Mouse (Mus musculus): ENCODE data around the gene Krt76. TPM values are rescaled to one million over a fixed set of nuclear protein-coding genes. Genes with fewer than 3 reads are reported as not detected.

Krt76 gene
- not detected in 2 replicates for total RNA-seq (2015; ENCODE audit: low replicate concordance)
- total RNA-seq (2017; ENCODE audit: low replicate concordance): not detected in 2 replicates

GRCm38 (mm10) chr15:101892820-101893219 is at the start of gene Krt76:
Krt76 (minus strand) TSS chr15:101892920.
- no peak for ATAC-seq (replicated peaks; ENCODE audit: low FRiP score, poor library complexity, severe bottlenecking)

DNA sequence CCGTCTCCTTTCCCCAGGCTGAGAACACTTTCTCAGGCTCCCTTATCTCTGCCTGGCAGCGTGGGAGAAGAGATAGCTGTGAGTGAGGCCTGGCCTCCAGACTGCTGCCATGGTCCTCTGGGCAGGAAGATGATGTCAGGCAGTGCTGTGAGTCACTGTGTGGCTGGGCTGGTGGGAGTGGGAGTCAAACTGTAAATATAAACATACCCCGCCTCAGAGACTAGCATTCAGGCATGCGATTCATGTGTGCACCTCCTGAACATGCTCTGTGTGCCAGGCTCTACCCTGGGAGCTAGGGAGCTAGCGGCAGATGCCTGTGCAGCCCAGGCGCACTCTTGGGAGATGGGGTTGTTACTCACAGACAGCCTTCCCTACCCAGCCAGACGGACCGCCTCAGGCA is 49.2 kb upstream of the Krt76 start:
- ATAC-seq (replicated peaks; ENCODE audit: low FRiP score, poor library complexity, severe bottlenecking): no peak

DNA sequence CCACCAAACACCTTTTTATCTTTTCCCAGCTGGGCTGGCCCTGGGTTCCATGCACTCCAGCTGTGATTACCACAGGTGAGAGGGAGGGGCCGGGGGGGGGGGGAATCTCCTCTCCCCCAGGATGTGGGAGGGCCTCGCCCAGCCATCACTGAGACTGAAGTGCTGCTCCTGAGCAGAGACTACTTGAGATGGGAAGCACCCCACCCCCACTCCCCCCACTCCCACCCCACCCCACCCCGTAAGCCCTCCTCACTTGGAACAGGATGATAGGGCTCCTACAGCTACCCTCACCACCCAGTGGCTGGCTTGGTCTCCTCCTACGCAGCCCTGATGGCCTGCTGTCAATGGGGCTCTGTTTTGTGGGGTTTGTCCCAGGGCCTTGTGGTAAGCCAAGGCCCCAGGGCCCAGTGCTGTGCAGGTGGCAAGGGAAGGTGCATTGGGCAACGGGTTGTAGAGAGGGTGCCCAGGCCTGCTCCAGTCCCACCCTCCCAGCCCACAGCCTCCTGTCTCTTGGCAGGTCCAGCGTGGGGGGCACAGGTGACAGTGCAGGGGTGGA is 47.6 kb upstream of the Krt76 start, which contains the start of gene Krt79:
Gene Krt79 (minus strand): TSS at position 51 of the 556 bp plus-strand sequence.
- ATAC-seq (replicated peaks; ENCODE audit: low FRiP score, poor library complexity, severe bottlenecking): no peak

- no peak for ATAC-seq (replicated peaks; ENCODE audit: low FRiP score, poor library complexity, severe bottlenecking)
Observed at GRCm38 (mm10) chr15:101938600-101939308, 46.0 kb upstream of the Krt76 start.

GRCm38 (mm10) chr15:101933024-101933423 is 40.3 kb upstream of the Krt76 start:
- ATAC-seq (replicated peaks; ENCODE audit: low FRiP score, poor library complexity, severe bottlenecking): no peak

DNA sequence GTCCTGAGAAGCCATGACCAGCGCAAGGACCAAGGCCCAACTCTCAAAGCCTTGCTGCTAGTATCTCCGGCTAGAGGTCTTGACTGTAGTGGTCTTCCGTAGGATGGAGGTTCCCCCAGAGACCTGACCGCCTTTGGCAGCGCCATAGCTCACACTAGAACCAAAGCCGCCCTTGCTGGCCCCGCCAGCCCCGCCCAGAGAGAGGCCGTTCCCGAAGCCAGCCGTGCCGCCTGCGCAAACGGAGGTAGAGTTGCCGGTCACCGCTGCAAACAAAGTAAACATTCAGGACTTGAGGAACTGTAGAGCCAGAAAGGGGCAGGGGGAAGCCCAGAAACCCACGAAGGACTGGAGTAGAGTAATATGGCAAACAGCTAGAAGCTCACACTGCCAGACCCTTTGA is 36.9 kb upstream of the Krt76 start:
- ATAC-seq (replicated peaks; ENCODE audit: low FRiP score, poor library complexity, severe bottlenecking): no peak

- no peak for ATAC-seq (replicated peaks; ENCODE audit: low FRiP score, poor library complexity, severe bottlenecking)
Observed at GRCm38 (mm10) chr15:101929087-101929486, 36.4 kb upstream of the Krt76 start.

DNA sequence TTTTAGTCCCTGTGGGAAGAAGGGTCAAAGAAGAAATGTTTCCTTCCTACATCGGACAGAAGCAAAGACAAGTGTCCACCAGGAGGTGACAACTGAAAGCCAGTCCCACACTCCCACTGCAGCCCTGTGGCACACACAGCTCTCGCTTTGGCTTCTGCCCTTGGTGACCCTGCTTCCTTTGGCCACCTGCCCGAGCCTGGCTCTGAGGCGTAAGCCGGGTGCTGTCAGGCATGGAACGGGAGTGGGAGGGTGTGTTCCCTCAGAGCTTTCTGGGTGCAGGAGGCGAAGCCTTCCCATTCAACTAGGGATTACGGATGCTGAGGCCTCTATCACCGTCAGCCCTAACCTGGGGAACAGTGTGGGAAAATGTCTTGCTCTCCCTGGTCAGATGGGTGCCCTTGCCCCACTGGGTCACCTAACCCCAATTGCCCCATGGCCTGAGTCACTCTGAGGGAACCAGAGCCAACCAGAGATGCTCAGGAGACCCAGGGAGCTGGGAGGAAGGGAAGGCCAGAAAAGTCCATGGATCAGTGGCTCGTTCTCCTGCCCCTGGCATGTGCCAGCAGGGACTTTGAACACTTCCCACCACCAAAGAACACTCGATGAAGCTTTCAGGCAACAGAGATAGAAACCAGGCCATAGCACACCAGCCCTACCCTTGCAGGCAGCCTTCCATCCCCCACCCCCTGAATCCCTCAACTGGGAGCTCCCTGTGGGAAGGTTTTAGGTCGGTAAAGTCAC is 34.8 kb upstream of the Krt76 start:
- ATAC-seq (replicated peaks; ENCODE audit: low FRiP score, poor library complexity, severe bottlenecking): no peak

DNA sequence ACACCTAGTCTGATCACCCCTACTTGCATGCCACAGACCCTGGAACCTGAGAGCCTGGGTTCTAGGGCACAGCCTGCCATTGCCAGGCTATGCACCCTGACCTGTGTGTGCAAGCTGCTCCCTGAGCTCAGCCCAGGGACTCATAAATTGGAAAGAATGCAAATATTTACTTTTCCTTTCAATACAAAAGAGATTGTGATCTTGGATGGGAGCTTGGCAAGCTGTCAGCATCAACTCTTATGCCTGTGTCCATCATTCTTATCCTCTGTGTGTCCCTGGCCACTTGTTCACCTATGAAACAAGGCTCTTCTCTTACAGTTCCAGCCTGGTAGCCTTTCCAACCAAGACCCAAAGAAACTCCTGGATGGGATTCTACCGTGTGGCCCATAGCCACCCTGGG is 32.3 kb upstream of the Krt76 start:
- no peak for ATAC-seq (replicated peaks; ENCODE audit: low FRiP score, poor library complexity, severe bottlenecking)

DNA sequence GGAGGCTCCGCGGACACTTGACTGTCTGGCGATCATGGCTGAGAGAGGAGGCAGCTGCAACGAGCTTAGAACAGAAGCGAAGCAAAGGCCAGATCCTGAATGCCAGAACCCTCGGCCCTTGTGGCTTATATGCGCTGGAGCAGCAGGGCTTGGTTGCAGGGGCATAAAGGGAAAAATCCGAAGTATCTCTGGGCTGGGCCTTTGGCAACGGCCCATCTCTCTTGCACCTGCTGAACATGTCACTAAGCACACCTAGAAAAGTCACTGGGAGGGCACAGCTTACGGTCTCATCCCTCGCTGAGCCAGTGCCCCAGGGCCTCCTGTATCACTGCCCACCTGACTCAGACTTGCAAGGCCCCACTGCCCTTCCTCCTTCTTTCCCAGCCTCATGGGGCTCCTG is 31.9 kb upstream of the Krt76 start, which contains the start of gene Krt4:
Gene Krt4 (minus strand): TSS at position 101 of the 400 bp plus-strand sequence.
- ATAC-seq (replicated peaks; ENCODE audit: low FRiP score, poor library complexity, severe bottlenecking): no peak

GRCm38 (mm10) chr15:101922296-101922695 is 29.6 kb upstream of the Krt76 start:
- no peak for ATAC-seq (replicated peaks; ENCODE audit: low FRiP score, poor library complexity, severe bottlenecking)

GRCm38 (mm10) chr15:101916072-101916471 is 23.4 kb upstream of the Krt76 start:
- ATAC-seq (replicated peaks; ENCODE audit: low FRiP score, poor library complexity, severe bottlenecking): no peak

GRCm38 (mm10) chr15:101904849-101905248 is 12.1 kb upstream of the Krt76 start:
- ATAC-seq (replicated peaks; ENCODE audit: low FRiP score, poor library complexity, severe bottlenecking): no peak

DNA sequence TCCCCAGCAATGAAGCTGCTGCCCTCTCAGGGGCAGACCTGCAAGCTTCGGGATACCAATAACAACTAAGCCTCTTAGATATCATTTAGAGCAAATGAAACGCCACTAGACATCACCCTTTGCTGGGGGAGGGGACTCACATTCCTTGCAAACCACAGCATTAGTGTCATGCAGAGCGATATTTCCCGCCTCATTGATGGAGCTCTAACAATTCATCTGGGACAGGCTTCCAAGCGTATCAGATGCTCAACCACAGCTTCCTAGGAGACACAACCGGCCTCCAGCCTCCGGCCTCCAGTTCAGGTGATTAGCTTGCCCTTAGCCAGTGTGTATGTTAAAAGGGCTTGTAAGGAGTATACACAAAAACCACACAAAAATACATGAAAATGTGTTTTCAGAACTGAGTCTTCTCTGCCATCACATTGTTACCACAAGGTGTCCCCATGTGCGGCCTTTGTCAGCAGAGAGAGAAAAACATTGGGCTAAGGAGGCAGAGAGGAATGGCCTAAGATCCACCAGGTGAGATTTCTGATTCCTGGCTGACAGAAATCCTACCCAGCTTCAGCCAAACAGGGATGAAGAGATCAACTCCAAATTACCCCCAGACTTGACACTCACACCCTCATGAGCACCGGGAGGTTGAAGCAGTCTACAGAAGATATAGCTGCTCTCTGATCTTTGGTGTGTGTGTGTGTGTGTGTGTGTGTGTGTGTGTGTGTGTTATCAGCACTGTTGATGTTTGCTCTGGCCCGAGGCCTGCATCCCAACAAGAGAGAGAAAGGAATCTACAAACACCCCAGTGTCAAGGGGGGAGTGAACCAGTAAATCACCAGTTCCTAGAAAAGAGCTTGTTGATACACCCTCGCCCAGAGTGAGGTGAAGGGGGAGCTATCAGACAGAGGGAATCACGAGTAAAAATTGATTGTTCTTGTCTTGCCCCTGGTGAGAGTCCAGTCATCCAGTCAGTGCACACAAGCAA is 9.7 kb upstream of the Krt76 start:
- ATAC-seq (replicated peaks; ENCODE audit: low FRiP score, poor library complexity, severe bottlenecking): no peak

- no peak for ATAC-seq (replicated peaks; ENCODE audit: low FRiP score, poor library complexity, severe bottlenecking)
Observed at GRCm38 (mm10) chr15:101895216-101895615, 2.5 kb upstream of the Krt76 start.

- no peak for ATAC-seq (replicated peaks; ENCODE audit: low FRiP score, poor library complexity, severe bottlenecking)
Observed at GRCm38 (mm10) chr15:101879776-101880175, 12.9 kb downstream of the Krt76 start.

DNA sequence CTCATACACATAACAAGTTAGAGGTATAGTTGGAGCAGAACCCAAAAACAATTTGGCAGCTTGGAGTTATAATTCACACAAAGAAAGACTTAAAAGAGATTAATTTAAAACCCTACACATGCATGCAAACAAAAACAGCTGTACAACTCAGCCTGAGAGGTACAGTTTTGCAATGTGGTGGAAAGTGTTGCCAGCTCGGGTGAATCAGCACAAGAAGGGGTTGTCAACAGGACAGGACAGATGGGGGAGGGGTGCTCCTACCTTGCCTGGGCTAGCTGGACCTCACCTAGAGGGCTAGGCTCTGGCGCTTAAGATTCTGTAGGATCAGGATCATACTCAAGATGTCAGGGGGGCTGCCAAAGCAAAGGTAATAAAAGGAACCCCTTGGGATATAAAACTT is 14.7 kb downstream of the Krt76 start:
- ATAC-seq (replicated peaks; ENCODE audit: low FRiP score, poor library complexity, severe bottlenecking): no peak

DNA sequence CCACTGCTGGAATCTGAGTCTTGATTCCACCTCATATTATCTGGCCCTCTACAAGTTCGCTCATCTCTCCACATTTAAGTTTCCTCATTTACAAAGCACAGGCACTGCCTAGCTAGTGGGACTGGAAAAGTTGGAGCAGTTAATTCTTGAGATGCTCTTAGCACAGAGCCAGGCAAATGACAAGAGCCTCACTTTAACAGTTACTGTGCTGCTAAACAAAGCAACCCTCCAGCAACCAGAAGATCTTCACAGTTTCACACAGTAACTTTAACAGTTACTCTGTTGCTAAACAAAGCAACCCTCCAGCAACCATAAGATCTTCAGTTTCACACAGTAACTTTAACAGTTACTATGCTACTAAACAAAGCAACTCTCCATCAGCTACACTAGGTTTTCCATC is 18.3 kb downstream of the Krt76 start:
- no peak for ATAC-seq (replicated peaks; ENCODE audit: low FRiP score, poor library complexity, severe bottlenecking)

DNA sequence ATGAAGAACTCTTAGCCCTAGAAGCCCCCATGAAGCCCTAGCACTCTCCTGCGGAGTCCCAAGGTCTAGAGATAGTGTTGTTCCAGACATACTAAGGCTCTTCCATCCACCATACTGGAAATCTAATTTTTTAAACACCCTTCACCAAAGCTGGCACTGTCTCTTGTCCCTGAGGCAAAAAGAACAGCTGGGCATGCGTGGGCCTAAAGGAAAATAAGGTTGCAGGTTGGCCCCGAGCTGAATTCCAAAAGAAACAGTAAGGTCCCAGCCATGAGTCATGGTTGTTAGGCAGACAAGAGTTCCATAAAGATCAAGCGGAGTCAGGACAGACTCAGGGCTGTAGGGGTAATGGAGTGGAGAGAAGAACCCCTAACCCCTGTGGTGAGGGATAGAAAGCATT is 19.5 kb downstream of the Krt76 start:
- no peak for ATAC-seq (replicated peaks; ENCODE audit: low FRiP score, poor library complexity, severe bottlenecking)

DNA sequence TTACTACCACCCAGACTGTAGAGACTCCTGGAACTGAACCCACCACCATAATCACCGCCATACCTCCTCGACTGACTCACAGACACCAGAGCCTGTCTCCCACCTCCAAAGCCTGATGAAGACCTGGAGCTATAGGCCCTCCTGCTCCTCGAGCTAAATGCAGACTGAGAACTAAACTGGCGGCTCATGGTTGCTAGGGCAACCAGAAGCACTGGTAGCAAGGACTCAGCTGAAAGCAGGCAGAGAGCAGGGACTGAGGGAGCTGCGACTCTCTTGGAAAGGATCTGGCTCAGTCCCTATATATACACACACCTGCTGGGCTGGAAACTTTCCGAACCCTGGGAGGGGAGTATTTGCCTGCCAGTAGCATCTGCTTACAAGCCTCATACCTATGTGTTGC is 23.3 kb downstream of the Krt76 start, which contains the start of gene Krt77:
Gene Krt77 (minus strand): TSS at position 275 of the 400 bp plus-strand sequence.
- ATAC-seq (replicated peaks; ENCODE audit: low FRiP score, poor library complexity, severe bottlenecking): no peak

Measured in erythroid progenitor cell, adult 5-6 weeks (primary cell).